Mouse (Mus musculus) mouse trophoblast stem cell (cell line): ENCODE measurements around the gene Brdt.
"Not testable (repeated sequence)": the region's sequence is repeated elsewhere in the genome, so short reads cannot be mapped to it uniquely, and the experiment has no call there.

Experiments
- in situ Hi-C, 2 experiments: fragments of 300-500 bp; cut with MseI, MboI; formaldehyde crosslinking; loops; 2 replicates in 1 of 2; 3 replicates in 1 of 2; pipeline ENCODE4 v1.15.1; 2025

Brdt gene

GRCm38 (mm10) chr5:107317141-107317540 is 13.8 kb upstream of the Brdt start:
- in situ Hi-C loops: loop anchor here (10.0 to 25.0 kb wide), 3 partner anchors 312 to 455 kb away; no protein-coding TSS in a partner anchor

GRCm38 (mm10) chr5:107320703-107321102 is 10.3 kb upstream of the Brdt start:
- in situ Hi-C loops: loop anchor here in 1 of 2 experiments (25.0 kb wide), 1 partner anchor 458 kb away; no protein-coding TSS in a partner anchor

- in situ Hi-C loops: no loop called here
These were observed 9.4 kb downstream of the Brdt start for GRCm38 (mm10) chr5:107340404-107340803.

- in situ Hi-C loops: no loop called here
These were observed 11.9 kb downstream of the Brdt start for GRCm38 (mm10) chr5:107342891-107343290.

- in situ Hi-C loops: no loop called here
These were observed 15.3 kb downstream of the Brdt start for GRCm38 (mm10) chr5:107346214-107346613.

- in situ Hi-C loops: no loop called here
These were observed 21.6 kb downstream of the Brdt start for GRCm38 (mm10) chr5:107352566-107352965.

GRCm38 (mm10) chr5:107353981-107354380 is 23.0 kb downstream of the Brdt start:
- in situ Hi-C loops: no loop called here

GRCm38 (mm10) chr5:107355801-107356200 is 24.8 kb downstream of the Brdt start:
- in situ Hi-C loops: no loop called here

GRCm38 (mm10) chr5:107357723-107358122 is 26.8 kb downstream of the Brdt start:
- in situ Hi-C loops: no loop called here

- in situ Hi-C loops: no loop called here
These were observed 28.6 kb downstream of the Brdt start for GRCm38 (mm10) chr5:107359395-107360053.

- in situ Hi-C loops: no loop called here
These were observed 29.2 kb downstream of the Brdt start for GRCm38 (mm10) chr5:107360054-107360730.

- in situ Hi-C loops: no loop called here
These were observed 39.1 kb downstream of the Brdt start for GRCm38 (mm10) chr5:107370040-107370439.

- in situ Hi-C loops: no loop called here
These were observed 40.4 kb downstream of the Brdt start for GRCm38 (mm10) chr5:107371335-107371734.

- in situ Hi-C loops: no loop called here
These were observed 42.3 kb downstream of the Brdt start for GRCm38 (mm10) chr5:107373256-107373655.

- in situ Hi-C loops: not testable (repeated sequence)
These were observed 55.5 kb downstream of the Brdt start for GRCm38 (mm10) chr5:107386448-107386847.

- in situ Hi-C loops: no loop called here
These were observed 56.8 kb downstream of the Brdt start for GRCm38 (mm10) chr5:107387788-107388187.

GRCm38 (mm10) chr5:107389373-107389772 is 58.4 kb downstream of the Brdt start:
- in situ Hi-C loops: no loop called here

GRCm38 (mm10) chr5:107394437-107394836 is 63.5 kb downstream of the Brdt start:
- in situ Hi-C loops: no loop called here

GRCm38 (mm10) chr5:107402436-107402835 is 71.5 kb downstream of the Brdt start, which contains the start of gene Ephx4:
Ephx4 (plus strand) TSS chr5:107402736.
- in situ Hi-C loops: no loop called here

GRCm38 (mm10) chr5:107403011-107403946 is 72.3 kb downstream of the Brdt start:
- in situ Hi-C loops: no loop called here

- in situ Hi-C loops: no loop called here
These were observed 73.2 kb downstream of the Brdt start for GRCm38 (mm10) chr5:107403947-107404684.
